Mouse (Mus musculus) brown adipose tissue, adult 24 weeks (tissue): ENCODE data around the gene Pde4a. TPM values are rescaled to one million over a fixed set of nuclear protein-coding genes. Genes with fewer than 3 reads are reported as not detected.

Source experiments
- H3K27ac ChIP-seq: fragments of 200-500 bp; replicated peaks from 2 replicates; pipeline ENCODE4 v1.5.1; 2012; ENCODE audit warnings: low read depth, mild to moderate bottlenecking, low read length
- H3K4me1 ChIP-seq: fragments of 200-500 bp; 2 replicates; pipeline ENCODE4 v1.6.1; 2012; ENCODE audit warnings: low read length, mixed read lengths; ENCODE audit not compliant: control insufficient read depth, insufficient read depth, insufficient read length
- H3K4me3 ChIP-seq: fragments of 200-500 bp; 2 replicates; pipeline ENCODE4 v1.5.1; 2012; ENCODE audit warnings: low read depth, mild to moderate bottlenecking, low read length, moderate library complexity; ENCODE audit not compliant: insufficient read depth
- polyA plus RNA-seq: library from polyadenylated mRNA; stranded (reverse); fragments of >200 nt; gene quantifications from 2 replicates; pipeline ENCODE4 v1.2.4, GENCODE M21; 2012; ENCODE audit not compliant: missing spikeins, insufficient read depth, insufficient read length

Pde4a gene
- 16.2 and 29.4 TPM in 2 replicates for polyA plus RNA-seq

DNA sequence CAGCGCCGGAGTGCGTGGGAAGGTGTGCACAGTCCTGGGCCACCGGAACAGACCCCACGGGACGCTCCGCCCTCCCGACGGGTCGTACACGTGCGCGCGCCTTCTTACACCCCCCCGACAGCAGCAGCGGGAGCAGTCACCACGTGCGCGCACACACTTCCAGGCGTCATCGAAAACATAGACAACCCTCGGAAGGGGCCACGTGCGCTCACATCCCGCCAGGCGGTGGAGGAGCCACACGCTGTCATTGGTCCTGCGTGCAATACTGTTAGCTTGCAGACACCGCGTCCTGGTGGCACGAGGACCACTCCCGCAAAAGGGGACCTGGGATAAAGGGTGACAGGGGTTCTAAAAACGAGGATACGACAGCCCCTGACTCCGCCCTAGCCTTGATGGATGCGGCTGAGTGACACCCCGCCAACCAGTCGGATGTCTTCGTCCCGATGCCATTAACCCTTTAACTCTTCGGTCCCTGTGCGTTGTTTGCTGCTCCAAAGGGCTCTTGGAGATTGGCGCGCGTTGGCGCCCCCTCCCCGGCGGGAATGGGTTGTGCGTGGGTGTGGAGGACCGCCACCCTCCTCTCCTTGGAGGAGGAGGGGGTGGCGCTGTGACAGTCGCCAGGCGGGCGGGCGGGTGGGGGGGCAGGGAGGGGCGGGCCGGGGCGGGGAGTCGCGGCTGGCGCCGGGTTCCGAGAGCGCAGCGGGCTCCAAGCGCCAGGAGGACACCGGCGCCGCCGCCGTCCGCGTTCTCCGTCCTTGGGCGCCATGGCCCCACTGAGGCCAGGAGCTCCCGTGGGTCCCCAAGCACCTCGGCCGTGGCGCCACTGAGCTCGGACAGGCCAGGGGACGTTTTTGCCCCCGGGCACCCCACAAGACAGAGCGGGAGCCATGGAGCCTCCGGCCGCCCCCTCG, at the start of gene Pde4a:
Gene Pde4a, plus strand, starts transcription at position 674 of the 911 bp plus-strand sequence.
- H3K27ac ChIP-seq, result no peak within 1 kb of the TSS
- peak within 1 kb of the TSS; percentile 65 for H3K4me3 ChIP-seq
- peaks cover 11% of the 10 kb centered on the region for H3K4me1 ChIP-seq

DNA sequence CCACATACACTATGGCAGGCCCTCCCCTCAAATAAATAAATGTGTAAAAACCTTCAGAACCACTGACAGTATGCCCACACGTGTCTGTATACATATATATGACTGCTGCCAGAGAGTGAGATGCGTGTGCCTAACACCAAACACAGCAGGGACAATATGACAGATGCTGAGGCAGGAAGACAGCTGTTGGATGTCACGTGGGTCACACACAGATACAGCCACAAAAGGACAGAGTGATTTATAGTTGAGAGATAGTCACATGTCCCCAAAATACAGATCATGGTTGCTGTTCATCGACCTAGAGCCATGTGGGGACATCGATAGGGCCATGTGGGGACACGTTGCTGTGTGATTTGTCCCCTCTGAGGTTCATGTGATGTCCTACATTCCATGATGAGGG, 48.4 kb upstream of the Pde4a start:
- H3K4me3 ChIP-seq, result no peak overlapping the region

DNA sequence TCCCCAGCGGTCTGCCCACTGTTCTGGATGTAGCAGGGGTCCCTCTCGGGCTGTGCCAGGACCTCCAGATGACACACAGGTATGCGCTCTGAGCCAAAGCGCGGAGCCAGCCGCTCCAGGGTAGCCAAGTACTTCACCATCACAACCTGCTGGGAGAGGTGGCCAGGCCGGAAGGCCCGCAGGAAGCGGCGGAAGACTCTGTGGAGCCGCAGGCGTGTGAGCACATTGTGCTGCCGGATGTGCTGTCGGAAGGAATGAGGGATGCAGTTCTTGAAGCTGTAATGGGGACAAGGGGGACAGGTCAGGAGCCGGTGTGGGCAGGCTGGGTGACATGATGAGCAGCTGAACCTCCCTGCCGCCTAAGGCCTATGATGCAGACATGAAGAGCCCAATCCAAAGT, 44.0 kb upstream of the Pde4a start:
- no peak overlapping the region for H3K4me3 ChIP-seq
- H3K27ac ChIP-seq, result no peak overlapping the region
- H3K4me1 ChIP-seq, result no peaks in the 10 kb centered on the region

More for the DNA sequence above, 48.4 kb upstream of the Pde4a start:
- no peak overlapping the region for H3K27ac ChIP-seq
- no peaks in the 10 kb centered on the region for H3K4me1 ChIP-seq

DNA sequence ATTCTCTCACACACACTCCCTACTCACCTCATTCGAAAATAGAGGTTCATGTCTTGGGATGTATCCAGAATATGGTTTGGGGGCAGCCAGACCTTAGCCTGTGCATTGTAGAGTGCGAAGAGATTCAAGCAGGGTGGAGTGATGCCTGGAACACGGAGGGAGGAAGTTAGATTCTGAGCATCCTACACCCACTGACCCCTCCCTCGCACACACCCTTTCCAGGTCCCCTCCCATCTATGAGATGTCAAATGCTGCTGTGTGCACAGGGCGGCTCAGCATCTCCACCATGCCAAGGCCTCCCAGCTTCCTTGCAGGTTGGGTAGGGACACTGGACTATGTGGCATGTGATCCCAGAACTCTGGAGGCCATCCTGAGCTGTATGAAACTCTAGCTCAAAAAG, 40.7 kb upstream of the Pde4a start:
- H3K4me1 ChIP-seq, result no peaks in the 10 kb centered on the region
- H3K4me3 ChIP-seq, result no peak overlapping the region
- H3K27ac ChIP-seq, result no peak overlapping the region

DNA sequence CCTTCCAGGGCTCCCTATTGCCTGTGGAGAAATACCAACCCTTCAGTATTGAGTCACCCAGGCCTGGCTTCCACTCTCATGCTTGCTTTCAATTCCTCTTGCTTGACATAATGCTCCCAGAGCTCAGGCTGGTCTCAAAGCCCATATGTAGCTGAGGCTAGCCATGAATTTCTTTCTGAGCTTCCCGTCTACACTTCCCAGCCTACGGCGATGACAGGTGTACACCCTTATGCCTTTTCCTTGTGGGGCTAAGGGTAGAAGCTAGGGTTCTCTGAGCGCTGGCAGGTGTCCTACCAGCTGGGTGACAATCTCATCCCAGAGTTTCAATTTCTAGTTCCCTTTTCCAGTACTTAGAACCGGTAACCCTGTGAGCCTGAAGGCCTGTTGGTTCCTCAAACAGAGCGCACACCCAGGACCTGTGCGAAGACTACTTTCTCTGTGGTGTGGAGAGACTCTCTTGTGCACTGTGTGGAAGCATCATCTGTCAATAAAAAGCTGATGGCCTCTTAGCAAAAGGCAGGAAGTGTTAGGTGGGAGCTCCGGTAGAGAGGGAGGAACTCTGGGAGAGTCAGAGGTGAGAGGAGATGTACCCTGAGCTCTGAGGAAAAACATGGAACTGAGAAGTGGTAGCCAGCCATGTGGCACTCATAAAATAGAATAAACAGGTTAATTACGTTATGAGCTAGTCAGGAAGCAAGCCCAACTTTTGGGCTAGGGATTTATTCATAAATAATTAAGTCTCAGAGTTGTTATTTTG, 39.8 kb upstream of the Pde4a start:
- H3K27ac ChIP-seq, result peak overlapping the region; percentile 48; the same call in 1 of the 2 replicates
- H3K4me1 ChIP-seq, result no peaks in the 10 kb centered on the region
- H3K4me3 ChIP-seq, result no peak overlapping the region

DNA sequence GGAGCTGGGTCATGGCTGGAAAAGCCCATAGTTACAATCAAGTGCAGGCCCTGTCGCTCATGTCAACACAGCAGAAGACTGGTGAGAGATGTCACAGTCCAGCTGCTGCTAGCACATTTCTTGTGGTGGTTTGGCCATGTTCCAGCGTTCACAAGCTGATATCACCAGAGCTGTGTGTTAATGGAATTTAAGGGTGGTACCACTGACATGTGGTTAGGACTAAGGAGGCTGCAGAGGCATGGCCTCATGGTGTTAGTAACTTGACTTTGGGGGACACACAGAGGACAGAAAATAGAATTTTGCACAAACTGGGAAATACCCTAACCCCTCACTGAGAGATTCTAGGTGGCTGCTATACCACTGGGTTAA, 39.3 kb upstream of the Pde4a start:
- no peak overlapping the region for H3K27ac ChIP-seq
- no peak overlapping the region for H3K4me3 ChIP-seq
- H3K4me1 ChIP-seq, result no peaks in the 10 kb centered on the region

DNA sequence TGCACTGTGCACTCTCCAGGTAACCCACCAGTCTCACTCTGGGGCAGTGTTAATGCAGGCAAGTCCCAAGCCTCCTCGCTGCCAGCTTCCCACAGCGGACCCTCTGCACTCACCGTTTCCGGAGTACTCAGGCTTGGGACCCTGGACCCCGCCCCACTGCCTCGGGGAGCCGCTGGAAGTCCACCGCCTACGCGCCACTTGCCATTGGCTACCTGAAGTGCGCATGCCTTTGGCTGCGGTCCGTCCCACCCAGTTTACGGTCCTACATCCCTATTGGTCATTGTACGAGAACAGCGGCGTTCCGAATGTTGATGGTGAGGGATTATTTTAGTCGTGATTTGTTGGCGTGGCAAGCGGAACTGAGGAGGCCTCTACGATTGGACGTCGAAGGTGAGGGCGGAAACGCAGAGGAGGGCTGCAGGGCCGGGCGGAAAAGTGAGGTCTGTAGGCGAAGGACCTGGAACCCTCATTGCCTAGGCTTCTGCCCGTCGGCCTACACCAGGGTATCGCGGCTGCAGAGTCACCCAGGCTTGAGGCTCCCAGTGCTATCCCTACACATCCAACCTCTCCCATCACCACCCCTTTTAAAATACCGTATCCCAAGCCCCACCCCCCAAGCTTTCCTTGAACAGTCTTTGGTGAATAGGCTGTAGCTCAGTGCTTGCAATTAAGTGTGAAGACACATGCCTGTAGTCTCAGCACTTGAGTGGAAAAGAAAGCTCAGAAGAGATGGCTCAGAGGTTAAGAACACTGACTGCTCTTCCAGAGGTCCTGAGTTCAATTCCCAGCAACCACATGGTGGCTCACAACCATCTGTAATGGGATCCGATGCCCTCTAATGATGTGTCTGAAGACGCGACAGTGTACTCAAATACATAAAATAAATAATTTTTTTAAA, 34.2 kb upstream of the Pde4a start, which contains the start of gene Tyk2:
Gene Tyk2, minus strand, starts transcription at position 185 of the 898 bp plus-strand sequence.
- Histone ChIP-seq H3K4me1 (peaks cover 14% of the 10 kb centered on the region), H3K27ac (peak within 1 kb of the TSS; percentile 27; the same call in 1 of the 2 replicates), H3K4me3 (peak within 1 kb of the TSS; percentile 86)

DNA sequence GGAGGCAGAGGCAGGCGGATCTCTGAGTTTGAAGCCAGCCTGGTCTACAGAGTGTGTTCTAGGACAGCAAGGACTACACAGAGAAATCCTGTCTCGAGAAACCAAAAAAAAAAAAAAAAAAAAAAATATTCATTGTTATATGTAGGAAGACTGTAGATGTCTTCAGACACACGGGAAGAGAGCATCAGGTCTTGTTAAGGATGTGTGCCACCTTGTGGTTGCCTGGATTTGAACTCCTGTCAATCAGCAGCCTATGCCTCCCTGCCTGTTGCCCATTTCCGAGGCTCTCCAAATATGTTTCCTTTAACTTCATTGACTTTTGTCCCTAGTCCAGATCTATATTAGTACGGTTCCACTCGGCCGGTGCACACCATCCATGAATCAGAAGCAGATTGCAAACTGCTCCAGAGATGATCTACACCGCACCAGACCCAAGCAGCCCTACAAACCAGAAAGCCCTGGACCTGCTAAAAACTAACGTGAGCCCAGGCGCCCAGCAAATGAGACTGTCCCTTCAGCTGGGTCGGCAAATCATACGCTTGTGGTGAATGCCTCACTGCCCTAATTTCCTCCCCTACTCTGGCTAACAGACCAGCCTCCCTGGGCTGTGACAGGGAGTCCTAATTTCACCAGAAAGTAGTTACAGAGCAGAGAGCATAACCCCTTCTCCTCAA, 33.3 kb upstream of the Pde4a start:
- no peak overlapping the region for H3K4me3 ChIP-seq

DNA sequence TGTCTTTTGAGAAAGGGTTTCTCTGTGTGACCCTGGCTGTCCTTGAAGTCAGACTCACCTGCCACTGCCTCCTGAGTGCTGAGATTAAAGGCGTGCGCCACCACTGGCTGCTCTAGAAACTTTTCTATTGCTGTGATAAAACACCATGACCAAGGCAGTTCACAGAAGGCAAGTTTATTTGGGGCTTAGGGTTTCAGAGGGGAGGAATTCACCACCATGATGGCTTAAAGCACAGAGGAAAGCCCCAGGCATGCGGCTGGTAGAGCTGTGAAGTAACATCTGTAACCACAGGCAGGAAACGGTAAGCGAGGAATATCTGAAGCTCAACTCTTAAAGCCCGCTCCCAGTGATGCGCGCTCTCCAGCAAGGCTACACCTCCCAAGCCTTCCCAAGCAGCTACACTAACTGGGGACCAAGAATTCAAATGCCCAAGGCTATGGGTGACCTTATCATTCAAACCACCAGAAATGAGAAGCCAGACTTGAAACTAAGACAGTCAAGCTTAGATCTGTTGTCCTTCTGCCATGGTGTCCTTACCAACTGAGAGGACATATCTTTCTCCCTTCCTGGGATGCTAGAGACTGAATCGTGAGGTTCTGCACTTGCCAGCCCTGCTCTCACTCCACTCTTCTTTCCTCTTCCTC, 32.3 kb upstream of the Pde4a start:
- Histone ChIP-seq H3K27ac (no peak overlapping the region), H3K4me1 (peaks cover 16% of the 10 kb centered on the region), H3K4me3 (no peak overlapping the region)

More for the DNA sequence above, 33.3 kb upstream of the Pde4a start:
- H3K4me1 ChIP-seq, result peaks cover 16% of the 10 kb centered on the region
- H3K27ac ChIP-seq, result no peak overlapping the region

DNA sequence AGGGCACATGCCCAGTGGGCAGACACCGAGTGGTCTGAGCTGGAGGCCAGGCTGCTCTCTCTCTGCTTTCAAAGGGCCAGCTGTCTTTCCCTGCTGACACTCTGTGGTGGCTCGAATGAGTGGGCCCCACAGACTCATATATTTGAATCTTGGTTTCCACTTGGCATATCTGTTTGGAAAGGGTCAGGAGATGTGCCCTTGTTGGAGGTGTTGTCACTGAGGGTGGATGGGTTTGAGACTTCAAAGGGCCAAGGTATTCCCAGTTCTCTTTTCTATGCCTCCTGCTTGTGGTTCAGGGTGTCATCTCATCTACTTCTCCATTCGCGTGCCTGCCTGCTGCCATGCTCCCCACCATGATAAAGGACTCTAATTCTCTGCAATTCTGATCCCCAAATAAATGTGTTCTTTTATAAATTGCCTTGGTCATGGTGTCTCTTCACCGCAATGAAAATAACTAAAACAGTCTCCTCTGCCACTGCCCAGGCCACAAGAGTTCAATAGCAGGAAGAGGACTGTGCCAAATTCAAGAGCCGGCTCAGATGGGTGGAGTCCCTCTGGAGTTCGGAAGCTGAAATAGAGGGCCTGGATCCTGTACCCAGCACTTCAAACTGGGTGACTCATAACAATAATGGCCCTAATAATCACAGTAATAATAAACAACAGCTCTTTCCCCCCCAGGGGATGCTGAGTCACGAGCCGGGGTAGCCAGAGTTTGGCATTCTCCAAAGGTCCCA, 30.8 kb upstream of the Pde4a start:
- no peak overlapping the region for H3K4me3 ChIP-seq
- peak overlapping the region; percentile 70 for H3K27ac ChIP-seq
- peaks cover 16% of the 10 kb centered on the region for H3K4me1 ChIP-seq

DNA sequence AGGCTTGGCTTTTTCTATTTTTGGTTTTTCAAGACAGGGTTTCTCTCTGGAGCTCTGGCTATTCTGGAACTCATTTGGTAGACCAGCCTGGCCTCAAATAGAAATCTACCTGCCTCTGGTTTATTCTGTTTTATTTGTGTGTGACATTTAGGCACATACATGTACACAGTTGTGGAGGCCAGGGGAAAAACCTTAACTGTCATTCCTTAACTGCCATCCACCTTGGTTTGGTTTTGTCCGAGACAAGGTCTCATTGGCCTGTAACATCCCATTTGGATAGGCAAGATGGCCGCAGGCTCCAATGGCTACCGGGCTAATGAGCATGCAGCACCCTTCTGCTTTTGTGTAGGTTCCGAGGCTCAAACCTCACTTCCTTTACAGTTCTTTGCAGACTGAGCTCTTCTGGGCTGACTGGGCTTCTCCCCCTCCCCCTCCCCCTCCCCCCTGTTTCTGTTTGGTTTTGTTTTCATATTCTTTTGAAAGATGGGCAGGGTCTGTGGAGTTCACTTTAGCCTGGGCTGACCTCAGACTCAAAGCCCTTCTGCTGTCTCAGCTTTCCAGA, 30.1 kb upstream of the Pde4a start:
- Histone ChIP-seq H3K4me3 (no peak overlapping the region), H3K27ac (peak overlapping the region; percentile 70), H3K4me1 (peaks cover 16% of the 10 kb centered on the region)

DNA sequence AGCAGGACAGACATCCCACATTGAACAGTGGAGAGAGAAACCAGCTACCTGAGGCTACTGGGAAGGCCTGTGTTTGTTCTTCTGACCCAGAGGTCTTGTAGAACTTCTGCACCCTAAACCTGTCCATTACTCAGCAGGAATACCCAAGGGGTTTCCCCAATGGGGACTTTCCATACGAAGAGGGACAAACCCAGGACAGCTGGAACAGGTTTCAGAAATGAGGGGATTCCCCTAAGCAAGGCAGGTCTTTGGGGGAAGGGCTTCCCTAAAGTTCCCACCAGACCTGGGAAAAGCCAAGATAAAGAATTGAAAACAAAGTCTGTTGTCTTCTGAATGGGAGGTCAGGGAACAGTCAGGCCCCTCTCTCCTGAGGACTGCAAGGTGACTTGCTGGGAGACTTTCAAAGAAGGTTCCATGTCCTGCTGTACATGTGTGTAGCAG, 29.6 kb upstream of the Pde4a start:
- H3K4me3 ChIP-seq, result no peak overlapping the region
- H3K27ac ChIP-seq, result peak overlapping the region; percentile 42
- peaks cover 16% of the 10 kb centered on the region for H3K4me1 ChIP-seq

DNA sequence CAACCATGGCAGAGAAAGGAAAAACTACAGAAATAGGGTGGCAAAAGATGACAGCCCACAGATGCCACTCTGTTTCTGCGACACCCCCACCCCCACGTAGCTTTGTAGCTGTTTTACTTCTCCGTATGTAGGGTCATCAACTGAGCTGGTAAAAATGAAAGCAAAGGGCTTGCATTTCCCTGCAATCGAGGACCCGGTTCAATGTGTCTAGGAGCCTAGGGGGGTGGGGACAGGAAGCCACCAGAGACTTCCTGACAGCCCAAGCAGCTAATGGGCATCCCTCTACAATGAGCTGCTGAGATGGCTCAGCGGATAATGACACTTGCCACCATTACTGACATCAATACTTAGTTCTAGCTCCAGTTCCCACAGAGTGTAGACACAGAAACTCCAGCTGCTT, 29.1 kb upstream of the Pde4a start:
- H3K27ac ChIP-seq, result peak overlapping the region; percentile 42
- peaks cover 16% of the 10 kb centered on the region for H3K4me1 ChIP-seq
- H3K4me3 ChIP-seq, result no peak overlapping the region
